Mouse (Mus musculus): Measurements from ENCODE around the gene Tnpo1.

DNA sequence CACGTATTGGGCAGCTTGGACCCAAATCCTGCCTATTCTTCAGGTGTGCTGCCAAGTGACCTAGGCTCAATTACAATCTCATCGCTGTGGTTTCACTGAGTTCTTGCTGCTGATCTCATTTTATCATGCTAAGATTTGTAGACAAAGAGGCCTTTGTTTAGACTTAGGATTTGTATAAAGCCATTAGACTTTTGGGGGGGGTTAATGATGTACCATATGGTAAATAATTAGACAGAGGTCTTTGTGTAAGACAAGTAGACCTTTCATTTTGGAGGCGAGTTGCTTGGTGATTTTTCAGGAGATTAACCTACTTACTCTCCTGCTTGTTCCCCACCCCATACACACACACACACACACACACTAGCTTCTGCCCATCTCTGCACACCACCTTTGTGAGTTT is 19.7 kb upstream of the Tnpo1 start:
- TF ChIP-seq CTCF (conservative IDR thresholded peaks at IDR 0.05; ENCODE audit: insufficient read depth, insufficient read length, low read depth, low read length) (no peak), POLR2A (IDR thresholded peaks at IDR 0.05; ENCODE audit: low read depth, low read length) (no peak)
